Mouse (Mus musculus) lung, postnatal 36 days (tissue): Measurements from ENCODE around the gene Gpr158.
A peak's percentile ranks its signal among the peaks of the same experiment; 100 is the strongest.
"Not testable (repeated sequence)": the region's sequence is repeated elsewhere in the genome, so short reads cannot be mapped to it uniquely, and the experiment has no call there.

ENCODE experiments used
- DNase-seq: peaks from one replicate; pipeline ENCODE4 v3.0.0; 2022; ENCODE audit warnings: mixed read lengths

Gene Gpr158

DNA sequence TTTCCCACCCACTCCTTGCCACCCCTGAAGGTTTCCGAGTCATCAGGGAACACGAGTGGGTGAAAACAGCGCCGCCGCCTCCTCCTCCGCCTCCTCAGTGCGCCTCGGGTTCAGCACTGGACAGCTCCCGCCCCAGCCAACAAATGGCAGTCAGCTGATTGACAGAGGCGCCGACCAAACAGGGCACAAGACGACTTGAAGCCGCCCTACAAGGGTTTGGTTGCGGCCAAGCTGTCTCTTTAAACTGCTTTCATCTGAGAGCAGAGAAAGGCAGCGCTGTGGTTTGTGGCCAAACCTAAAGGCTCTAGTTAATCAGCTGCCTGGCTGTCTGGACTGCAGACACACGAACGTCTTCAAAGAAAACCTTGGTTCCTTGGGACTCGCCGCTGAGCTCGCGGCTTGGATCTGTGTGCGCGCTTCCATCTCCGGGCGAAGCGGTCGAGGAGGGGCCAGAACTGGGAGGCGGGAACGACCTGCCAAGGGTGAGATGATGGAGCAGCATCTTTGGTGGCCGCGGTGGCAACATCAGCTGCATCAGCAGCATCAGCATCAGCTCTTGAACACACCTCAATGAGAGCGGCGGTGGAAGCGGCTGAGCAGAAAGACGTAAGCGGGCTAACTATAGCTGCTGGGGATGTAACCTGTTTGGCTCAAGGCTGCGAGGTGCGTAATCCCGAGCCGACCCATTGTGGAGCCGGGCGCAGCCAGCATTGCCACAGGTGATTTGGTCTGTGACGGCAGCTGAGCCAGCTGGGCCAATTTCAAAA lies at the start of gene Gpr158:
Gene Gpr158 (plus strand): TSS at position 198 of the 767 bp plus-strand sequence.
- DNase-seq = peak; percentile 30

DNA sequence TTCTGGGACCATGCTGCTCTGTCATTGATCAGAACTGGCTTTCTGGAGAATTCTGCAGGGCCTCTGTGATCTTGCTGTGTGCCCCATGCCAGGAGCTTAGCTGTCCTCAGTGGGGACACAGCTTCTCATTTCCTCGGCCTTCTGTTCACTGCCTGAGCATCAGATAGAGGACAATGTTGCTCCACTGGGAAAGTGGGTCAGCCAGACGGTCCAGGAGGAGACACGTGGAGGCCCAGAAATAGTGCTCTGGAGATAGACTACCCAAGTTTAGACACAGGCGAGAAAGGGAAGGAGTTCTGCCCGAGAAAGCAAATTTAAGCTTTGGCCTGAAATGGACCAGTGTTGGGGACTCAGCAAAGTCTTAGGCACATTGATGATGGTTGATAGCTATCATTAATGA lies 23.5 kb upstream of the Gpr158 start:
- no peak for DNase-seq

DNA sequence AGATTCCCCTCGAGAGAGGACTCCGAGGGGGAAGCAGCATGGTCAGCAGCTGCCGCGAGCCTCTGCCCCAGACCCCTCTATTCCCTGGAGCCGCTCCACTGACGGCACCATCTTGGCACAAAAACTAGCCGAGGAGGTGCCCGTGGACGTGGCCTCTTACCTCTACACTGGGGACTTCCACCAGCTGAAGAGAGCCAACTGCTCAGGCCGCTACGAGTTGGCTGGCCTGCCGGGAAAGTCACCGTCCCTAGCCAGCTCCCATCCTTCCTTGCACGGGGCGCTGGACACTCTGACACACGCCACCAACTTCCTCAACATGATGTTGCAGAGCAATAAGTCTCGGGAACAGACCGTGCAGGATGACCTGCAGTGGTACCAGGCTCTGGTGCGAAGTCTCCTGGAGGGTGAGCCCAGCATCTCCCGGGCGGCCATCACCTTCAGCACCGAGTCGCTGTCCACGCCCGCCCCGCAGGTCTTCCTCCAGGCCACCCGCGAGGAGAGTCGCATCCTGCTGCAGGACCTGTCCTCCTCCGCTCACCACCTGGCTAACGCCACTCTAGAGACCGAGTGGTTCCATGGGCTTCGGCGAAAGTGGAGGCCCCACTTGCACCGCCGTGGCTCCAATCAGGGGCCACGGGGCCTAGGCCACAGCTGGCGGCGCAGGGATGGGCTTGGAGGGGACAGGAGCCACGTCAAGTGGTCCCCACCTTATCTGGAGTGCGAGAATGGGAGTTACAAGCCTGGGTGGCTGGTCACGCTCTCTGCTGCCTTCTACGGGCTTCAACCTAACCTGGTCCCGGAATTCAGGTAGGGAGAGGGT lies 1.2 kb downstream of the Gpr158 start:
- DNase-seq = no peak

DNA sequence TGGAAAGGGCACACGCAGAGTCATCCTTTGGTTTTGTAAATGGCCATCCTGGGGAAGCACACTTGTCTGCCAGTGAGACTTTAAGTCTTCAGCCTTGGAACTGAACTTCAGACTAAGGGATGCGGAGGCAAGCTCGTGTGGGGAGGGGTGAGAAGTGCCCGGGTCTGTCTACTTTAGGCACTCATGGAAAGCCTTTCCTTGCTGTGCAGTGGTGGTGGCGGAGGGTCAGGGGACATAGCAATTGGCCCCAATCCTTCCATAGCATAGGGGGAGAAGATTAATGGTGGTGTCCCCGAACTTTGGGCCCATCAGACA lies 1.8 kb downstream of the Gpr158 start:
- no peak for DNase-seq

DNA sequence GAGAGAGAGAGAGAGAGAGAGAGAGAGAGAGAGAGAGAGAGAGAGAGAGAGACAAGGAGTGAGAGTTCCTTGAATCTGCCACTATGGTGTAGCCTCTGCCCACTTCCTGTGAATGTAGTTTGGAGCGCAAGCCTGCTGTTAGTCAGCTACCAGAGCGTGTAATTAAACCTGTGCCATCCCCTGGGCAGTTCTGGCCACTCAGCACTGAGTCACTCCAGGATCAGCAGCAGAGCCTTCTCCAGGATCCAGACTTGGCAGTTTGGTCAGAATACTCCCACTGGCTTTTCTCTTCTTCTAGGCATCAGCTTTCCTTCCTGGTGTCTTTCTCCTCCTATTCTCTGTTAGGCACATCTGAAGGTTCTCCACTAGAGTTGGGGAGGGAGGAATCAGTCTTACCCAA lies 2.2 kb downstream of the Gpr158 start:
- no peak for DNase-seq

DNA sequence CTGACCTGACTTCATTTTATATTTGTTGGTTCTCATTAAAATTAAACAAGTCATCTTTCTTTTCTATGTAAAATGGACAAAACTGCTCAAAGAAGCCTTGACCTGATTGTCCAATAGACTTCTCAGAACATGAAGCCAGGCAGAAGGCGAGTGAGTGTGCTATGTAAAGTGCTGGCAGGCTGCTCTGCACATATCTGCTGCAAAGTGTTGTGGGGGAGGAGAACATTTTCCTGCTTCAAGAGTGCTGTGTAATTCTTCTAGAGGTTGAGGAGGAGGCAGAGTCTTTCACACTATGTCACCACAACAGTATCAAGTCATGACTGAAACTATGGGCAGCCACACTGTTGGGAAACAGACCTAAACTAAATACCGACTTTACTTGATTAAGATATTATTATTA lies 12.2 kb downstream of the Gpr158 start:
- DNase-seq = no peak

DNA sequence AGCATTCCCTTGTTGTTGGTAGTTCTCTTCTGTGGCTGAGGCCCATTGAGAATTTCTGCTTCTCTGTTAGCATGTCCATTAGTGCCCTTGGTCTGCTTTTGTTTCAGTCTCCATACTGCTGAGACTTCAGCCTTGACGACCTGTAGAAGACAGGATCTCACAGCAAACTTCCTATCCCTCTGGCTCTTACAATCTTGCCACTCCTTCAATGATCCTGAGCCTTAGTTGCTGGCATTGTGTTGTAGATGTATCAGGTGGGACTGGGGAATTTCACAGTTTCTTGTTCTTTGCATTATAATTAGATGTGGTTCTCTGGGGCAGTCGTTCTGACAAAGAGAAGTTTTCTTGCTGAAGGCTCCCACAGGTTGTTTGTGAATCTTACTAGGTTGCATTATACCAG lies 25.4 kb downstream of the Gpr158 start:
- no peak for DNase-seq

DNA sequence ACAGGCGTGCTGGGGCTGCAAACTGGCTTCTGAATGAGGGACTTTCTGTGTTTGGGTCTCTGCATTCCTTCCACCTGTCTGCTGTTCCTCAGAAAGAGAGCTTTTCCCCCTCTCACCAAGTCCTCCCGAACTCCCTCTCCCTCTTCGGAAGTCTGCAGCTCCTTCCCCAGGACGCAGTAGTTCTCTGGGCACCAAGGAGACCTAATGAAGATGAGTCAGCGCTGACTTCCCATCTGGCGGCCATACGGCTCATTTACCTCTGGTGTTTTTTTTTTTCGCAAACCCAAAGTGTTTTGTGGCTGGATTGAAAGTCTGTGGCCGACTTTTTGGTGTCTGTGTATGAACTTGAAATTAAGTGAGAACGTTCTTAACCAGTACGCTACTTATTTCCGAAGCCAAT lies 30.0 kb downstream of the Gpr158 start:
- DNase-seq = no peak

DNA sequence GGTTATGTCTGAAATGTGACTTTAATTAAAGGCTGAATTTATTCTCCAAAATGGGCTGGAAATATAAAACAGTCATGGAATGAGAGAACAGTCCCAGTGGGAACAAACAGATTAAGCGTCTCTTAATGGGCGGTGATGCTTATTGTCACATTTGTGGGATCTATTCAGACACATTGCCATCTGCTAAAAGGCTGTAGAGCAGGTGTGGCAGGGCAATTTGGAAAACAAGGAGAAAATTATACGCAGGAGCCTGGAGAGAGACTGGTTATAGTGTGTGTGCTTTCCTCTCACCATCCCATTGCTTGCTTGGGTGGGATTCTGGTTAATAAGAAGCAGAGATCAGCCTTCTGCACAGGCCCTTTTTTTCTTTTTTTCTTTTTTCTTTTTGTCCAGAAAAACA lies 32.3 kb downstream of the Gpr158 start:
- no peak for DNase-seq

DNA sequence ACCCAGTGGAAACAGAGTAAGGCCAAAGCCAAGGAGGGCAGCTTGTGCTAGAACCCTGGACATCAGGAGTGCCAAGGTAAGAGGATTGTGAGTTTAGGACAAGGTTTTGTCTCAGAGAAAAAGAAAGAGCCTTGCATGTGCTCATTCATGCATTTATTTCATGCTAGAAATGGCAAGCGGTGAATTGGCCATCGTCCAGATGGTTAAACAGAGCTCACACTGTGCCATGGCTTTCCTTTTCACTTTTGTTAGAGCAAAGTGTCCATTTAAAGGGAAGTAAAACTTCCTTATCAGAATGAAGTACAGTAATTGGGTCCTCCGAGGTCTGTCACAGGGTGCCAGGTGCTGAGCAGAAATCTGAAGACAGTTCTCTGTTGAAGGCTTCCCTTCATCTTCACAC lies 38.3 kb downstream of the Gpr158 start:
- no peak for DNase-seq

DNA sequence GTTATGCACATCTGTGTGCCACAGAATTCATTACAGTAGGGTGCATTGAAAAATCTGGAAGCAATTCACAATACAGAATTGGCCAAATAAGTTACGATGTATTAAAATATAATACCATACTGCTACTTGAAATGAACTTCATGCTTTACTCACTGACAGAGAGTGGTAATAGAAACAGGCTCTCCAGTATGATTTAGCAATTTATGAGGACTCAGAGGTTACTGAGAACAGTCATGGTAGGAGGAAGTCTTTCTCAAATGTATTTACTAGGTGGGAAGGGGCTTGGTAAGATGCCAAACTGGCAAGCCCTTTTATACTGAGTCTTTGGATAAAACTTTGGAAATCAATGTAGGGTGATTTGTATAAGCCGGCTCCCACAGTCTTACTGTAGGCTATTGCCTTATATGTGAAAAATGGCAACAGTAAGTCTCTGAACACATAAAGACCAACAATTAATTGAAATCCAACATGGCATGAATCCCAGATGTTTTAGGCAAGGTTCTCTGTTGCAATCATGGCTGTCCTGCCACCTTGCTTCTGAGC lies 40.2 kb downstream of the Gpr158 start:
- DNase-seq = no peak

DNA sequence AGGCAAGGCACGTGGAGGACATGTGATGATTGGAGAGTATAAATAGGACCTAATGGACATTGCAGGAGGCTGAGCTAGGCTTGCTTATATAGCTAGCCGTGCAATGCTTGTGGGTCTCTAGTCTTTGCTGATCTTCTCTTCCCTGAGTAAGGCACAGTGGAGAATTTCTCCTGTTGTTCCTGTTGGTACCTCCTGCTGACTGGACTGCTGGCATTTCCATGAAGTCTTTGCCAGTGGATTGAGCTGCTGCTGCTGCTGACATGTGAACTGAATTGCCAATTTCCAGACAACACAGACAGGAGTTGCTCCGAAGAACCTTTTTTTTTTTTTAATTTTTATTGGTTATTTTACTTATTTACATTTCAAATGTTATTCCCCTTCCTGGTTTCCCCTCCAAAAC lies 41.5 kb downstream of the Gpr158 start:
- DNase-seq = no peak

DNA sequence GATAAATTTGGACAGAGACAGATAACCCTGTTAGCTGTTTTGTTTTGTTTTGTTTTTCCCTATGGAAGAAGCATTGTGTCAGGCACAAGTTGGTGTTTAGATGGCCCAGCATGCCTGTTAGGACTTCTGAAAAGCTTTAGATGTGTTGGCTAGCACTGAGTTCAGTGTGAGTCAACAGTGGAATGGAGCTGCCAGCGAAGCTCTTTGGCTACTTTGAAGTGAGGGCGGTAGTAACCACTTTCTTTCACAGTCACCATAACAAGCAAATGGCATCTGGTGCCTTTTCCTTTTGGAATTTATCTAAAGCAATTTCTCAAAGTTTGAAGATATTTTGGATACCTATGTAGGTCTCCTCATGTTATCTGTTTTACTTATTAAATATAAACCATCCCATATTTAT lies 62.9 kb downstream of the Gpr158 start:
- no peak for DNase-seq

DNA sequence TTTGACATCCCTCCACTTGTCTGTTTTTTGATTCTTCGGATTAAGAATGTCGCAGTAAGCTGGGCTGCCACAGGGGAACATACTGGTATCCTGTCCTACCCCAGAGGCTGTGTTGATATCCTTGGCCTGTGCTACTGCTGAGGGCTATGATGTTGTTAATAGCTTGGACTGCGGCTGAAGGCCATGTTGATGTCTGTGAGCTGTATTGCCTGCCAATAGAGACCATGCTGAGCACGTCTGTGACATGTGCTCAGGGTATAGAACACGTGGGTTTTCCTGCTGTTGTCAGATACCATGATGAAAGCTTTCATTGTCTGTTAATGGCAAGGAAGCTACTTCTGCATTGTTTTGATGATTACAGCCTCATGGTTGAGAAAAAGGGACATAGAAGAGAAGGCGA lies 63.8 kb downstream of the Gpr158 start:
- no peak for DNase-seq

DNA sequence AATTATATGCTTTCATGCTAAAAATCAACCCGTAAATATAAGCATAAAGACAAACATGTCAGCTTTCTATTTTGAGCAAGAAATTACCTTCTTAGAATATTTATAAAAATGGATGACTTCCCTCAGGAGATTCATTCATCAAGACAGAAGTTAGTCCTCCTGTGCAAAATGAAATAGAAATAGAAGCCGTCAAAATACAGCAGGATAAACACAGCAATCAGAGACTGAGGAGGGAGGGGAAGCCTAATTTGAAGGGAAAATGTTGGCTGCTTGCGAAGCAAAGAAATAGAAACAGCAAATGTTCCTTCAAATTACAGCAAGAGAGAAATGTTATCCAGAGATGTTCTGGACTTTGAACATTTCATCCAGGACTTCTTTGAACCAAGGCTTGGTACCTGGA lies 72.3 kb downstream of the Gpr158 start:
- DNase-seq = no peak

DNA sequence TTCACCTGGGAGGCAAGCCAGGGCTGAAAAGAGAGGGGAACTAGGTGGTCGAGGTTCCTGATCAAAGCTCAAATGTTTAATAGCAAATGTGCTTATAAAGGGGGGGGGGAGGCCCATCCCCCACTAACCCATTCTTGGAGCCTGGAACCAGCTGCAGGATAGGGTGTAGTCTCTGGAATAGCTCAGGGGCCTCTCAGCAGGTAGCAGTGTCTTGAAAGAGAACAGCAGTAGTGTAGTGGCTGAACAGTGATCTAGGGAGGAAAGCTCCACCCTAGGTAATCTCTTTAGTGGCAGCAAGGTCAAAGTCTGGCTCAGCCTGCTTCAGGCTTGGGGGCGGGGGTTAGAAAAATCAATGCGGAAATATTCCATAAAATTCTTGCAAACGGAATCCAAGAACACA lies 93.3 kb downstream of the Gpr158 start:
- not testable (repeated sequence) for DNase-seq

DNA sequence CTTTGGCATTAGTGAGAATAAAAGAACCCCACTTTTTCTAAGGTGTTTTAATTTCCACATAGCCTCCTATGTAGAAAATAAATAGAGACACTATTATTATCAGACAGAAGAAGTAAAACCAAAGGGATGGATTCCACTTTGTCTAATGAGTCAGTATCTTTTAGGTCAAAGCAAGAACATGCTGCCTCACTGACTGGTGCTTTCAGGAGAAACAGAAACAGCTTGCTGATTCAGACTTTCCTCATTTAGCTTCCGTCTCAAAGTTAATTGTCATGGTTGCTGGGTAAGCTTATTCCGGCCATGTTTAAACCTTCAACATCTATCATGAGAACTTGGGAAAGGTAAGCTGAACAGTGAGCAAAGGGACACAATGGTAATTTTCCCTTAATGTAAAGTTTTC lies 107.6 kb downstream of the Gpr158 start:
- DNase-seq = no peak

DNA sequence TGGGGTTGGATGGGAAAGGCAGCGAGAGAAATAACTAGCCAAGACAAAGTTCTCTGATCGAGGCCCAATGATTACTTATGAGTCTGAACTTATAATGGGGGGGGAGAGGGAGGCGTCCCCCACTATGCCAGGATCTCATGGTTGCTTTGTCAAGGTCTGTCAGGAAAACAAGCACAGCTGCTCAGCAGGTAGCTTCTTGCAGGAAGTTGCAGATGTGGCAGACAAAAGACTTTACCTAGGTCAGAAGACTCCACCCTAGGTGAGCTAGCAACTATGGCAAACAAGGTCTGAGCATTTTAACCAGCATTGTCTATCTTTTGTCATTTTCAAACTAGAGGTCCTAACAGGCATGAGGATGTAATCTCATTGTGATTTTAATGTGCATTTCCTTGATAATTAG lies 129.5 kb downstream of the Gpr158 start:
- DNase-seq = no peak

DNA sequence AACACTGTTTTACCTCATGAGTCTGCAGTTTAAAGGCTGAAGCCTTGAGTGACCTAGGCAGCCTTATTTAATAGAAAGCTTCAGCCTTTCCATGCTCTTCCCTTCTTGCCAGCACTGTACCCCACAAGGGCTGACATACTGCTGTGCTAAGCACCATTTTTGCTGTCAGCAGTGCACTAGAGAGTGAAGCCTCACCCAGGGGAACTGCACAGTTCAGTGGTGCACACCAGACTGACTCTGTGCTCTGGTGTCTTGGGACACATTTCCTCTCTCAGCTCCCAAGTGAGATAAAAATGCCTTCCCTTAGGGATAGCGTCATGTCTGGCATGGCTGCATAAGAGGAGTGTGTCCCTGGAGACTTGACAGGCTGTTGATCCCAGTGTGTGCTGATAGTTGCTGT lies 130.6 kb downstream of the Gpr158 start:
- no peak for DNase-seq

DNA sequence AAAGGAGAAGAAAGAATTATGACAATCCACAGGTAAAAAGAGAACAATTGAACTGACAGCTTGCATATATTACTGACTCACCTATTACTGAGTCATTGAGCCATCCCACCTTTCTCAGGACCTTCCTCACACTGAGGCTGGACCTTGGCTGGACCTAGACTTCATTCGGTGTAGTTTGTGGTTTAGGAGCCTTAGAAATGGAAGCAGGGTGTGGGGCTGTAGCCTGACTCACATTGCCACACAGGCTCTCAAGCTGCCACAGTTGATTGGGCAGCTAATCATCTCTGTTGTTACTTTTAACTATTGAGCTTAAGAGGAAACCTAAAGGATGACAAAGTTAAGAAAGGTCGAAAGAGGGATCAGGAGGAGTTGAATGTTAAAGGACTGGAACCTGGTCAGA lies 132.1 kb downstream of the Gpr158 start:
- no peak for DNase-seq

DNA sequence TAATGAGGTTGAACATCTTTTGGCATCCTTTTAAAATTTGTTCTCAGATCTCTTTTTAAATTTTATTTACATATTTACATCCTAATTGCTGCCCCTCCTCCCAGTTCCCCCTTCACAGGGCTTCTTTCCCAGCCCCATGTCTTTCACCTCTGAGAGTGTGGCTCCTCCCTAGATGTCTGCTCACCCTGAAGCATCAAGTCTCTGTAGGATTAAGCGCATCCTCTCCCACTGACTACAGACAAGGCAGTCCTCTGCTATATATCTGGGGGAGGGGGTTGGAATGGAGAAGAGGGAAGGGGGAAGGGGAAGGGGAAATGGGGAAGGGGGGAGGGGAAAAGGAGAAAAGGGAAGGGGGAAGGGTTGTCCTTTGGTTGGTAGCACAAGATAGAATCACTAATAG lies 140.1 kb downstream of the Gpr158 start:
- no peak for DNase-seq

DNA sequence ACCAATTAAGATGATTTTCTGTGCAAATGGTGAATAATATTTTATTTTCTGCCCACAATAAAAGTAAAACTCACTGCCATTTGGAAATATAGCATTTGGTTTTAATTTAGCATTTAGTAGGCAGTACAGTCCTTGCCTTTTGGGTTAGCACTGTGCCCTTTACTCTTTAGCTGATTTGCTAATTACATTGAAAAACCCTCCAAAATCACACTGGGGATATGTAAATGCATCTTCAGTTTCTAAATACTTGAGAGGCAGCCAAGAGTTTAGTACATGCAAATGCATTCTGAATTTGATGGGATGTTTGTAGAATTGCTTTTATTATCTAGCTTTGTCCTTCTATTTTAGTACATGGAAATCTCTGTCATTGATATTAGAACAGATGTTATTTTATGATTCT lies 163.4 kb downstream of the Gpr158 start:
- DNase-seq = no peak

DNA sequence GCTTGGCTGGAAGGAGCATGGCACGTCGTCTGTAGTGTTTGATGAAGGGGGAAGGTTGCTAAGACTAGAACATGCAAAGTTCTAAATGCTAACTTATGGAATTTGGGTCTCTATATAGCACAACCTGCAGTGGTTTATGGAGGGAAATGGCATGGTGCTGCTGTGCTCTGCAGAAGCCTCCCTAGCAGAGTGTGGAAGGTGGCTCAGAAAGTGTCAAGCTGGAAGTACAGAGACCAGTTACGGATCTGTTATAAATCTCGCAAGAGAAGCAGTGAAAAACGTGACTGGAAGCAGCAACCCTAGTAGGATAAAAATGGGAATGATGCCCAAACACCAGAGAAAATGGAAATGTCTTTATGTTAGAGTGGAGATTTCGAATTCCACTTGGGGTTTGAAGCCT lies 251.8 kb downstream of the Gpr158 start:
- no peak for DNase-seq

DNA sequence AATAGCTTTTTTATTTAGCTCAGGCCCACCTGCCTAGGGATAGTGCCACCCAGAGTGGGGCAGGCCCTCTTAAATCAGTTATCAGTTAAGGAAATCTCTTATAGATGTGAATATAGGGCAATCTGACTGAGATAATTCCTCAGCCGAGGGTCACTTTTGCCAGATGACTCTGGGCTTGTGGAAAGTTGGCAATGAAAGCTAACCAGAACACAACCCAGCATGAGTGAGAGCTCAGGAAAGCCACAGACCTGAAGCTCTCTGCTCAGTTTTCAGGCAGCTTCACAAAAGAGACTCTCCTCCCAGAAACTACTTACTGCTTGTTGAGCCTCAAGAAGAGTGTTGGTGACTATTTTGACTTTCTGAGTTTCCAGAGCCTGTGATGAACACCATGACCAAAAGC lies 264.8 kb downstream of the Gpr158 start:
- DNase-seq = no peak
